Mouse (Mus musculus) hindbrain, postnatal 0 days (tissue): ENCODE measurements at regions not wholly inside any gene's neighbourhood (a gene's known extent, or its start where the extent isn't known, plus 50 kb on each side); places are given as distances from the start of the nearest gene placed in this dataset.

Source experiments
- ATAC-seq: fragments of 200-750 bp; cut with Nextera tagmentation; 2 replicates; pipeline ENCODE4 v1.8.0; 2017; ENCODE audit warnings: mild to moderate bottlenecking, moderate TSS enrichment, moderate library complexity
- DNase-seq: peaks from one replicate; pipeline ENCODE4 v3.0.0-alpha.2; 2015; ENCODE audit warnings: low spot score
- H3K27ac ChIP-seq: fragments of 300-500 bp; sonication (generic); 2 replicates; pipeline ENCODE4 v1.5.1; 2014; ENCODE audit warnings: mild to moderate bottlenecking
- H3K27me3 ChIP-seq: fragments of 300-500 bp; sonication (generic); 2 replicates; pipeline ENCODE4 v1.6.1; 2014; ENCODE audit warnings: low read length, mixed read lengths; ENCODE audit not compliant: insufficient read depth
- H3K36me3 ChIP-seq: fragments of 300-500 bp; sonication (generic); 2 replicates; pipeline ENCODE4 v1.6.1; 2014; ENCODE audit warnings: low read length, mixed read lengths; ENCODE audit not compliant: insufficient read depth
- H3K4me1 ChIP-seq: fragments of 300-500 bp; sonication (generic); 2 replicates; pipeline ENCODE4 v1.6.1; 2014; ENCODE audit warnings: antibody characterized with exemption, low read length, mixed read lengths; ENCODE audit not compliant: insufficient read depth
- H3K4me2 ChIP-seq: fragments of 300-500 bp; sonication (generic); 2 replicates; pipeline ENCODE4 v1.6.1; 2014; ENCODE audit warnings: low read depth, mild to moderate bottlenecking, low read length, moderate library complexity, mixed read lengths
- H3K4me3 ChIP-seq: fragments of 300-500 bp; sonication (generic); 2 replicates; pipeline ENCODE4 v1.5.1; 2014; ENCODE audit warnings: low read length
- H3K9ac ChIP-seq: fragments of 300-500 bp; sonication (generic); replicated peaks from 2 replicates; pipeline ENCODE4 v1.6.1; 2014; ENCODE audit warnings: mild to moderate bottlenecking, low read length, moderate library complexity, mixed read lengths
- H3K9me3 ChIP-seq: fragments of 300-500 bp; sonication (generic); 2 replicates; pipeline ENCODE4 v1.6.1; 2016; ENCODE audit warnings: low read length, mixed read lengths
- CTCF ChIP-seq: IDR thresholded peaks from 2 replicates; pipeline ENCODE4 v1.5.1; 2016; ENCODE audit warnings: antibody characterized with exemption, control low read depth, low read depth
- WGBS: fragments of 180-500 bp; shearing (Covaris S2); extraction: QIAGEN DNeasy Blood & Tissue Kit; methylation state at CpG from one replicate; pipeline ENCODE4 v1.1.7; 2014; 5-methylcytosine and 5-hydroxymethylcytosine counted together

DNA sequence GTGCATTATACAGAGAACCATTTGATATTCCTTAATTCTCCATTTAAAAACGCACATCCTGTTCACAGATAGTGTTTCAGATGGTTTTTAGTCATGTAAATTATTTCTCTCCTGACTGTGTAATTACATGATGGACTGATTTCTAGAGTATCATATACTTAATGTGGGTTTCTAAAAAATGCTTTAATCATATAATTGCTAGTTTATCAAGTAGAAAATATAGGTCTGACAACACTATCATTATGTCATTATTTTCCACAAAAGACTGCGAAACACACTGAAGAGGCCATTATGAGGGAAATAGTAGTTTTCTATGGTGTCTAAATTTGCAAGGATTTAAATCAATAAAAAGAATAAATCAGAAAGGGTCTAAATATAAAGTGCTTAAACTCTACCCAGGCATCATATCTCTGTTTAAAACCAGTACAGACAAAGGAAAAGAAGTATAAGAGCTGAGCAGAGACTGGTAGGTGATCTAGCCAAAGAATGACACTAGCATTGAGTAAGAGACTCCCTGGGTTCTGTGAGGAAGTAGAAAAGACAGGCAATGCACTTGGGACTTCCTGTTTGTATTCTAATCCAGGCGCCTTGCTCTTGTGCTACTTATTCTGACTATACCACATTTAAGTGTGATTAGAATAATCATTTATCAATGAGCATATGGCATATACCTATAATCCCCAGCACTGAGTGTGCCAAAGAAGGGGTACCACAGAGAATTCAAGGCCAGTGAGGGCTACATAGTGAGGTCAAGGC is 127.1 kb downstream of the Ube2e3 start:
- Histone ChIP-seq H3K4me2 (no peak overlapping the region), H3K4me3 (no peak overlapping the region), H3K9me3 (no peaks in the 10 kb centered on the region), H3K27ac (no peak overlapping the region), H3K4me1 (no peaks in the 10 kb centered on the region), H3K9ac (no peak overlapping the region), H3K27me3 (no peaks in the 10 kb centered on the region), H3K36me3 (no peaks in the 10 kb centered on the region)
- TF ChIP-seq CTCF = no peak
- no peak for ATAC-seq
- DNase-seq = no peak
- 80% methylated on average over 3 of the region's 3 CpGs for WGBS

DNA sequence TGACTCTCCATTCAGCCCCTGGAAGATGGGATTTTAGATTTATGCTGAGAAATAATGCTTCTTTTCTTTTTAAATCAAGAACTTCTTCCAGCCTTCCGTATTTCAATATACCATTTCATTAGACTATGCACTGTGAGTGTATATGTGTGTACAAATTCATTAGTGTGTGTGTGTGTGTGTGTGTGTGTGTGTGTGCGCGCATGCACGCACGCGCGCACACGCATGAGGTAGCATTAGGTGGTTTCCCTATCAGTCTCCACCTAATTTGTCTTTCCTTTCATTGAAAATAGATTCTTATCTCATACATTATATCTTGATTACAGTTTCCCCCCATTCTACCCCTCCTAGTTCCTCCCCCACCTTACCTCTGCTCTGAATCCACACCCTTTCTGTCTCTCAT is 130.7 kb downstream of the Ube2e3 start:
- H3K4me2 ChIP-seq = no peak overlapping the region
- WGBS = 95% methylated on average over 8 of the region's 8 CpGs
- TF ChIP-seq CTCF = no peak
- no peak overlapping the region for H3K27ac ChIP-seq
- H3K27me3 ChIP-seq = no peaks in the 10 kb centered on the region
- H3K9ac ChIP-seq = no peak overlapping the region
- no peaks in the 10 kb centered on the region for H3K36me3 ChIP-seq
- DNase-seq (no peak), ATAC-seq (no peak)
- H3K9me3 ChIP-seq = no peaks in the 10 kb centered on the region
- H3K4me1 ChIP-seq = no peaks in the 10 kb centered on the region
- H3K4me3 ChIP-seq = no peak overlapping the region

DNA sequence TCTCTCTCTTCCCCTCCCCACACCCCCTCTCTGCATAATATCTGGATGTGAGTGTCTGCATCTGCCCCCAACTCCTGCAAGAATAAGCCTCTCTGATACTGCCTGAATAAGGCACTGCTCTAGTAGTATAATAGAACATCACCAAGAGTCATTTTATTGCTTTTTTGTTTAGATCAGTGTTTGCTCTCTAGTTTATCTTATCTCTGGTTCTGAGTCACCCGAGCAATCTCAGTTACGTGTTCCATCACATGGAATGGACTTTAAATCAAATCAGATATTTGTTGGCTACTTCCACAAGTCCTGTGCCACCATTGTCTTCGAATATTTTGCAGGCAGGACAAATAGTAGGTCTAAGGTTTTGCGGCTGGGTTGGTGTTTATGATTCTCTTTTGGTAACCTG is 131.5 kb downstream of the Ube2e3 start:
- WGBS = 92% methylated on average over 4 of the region's 4 CpGs
- TF ChIP-seq CTCF = no peak

DNA sequence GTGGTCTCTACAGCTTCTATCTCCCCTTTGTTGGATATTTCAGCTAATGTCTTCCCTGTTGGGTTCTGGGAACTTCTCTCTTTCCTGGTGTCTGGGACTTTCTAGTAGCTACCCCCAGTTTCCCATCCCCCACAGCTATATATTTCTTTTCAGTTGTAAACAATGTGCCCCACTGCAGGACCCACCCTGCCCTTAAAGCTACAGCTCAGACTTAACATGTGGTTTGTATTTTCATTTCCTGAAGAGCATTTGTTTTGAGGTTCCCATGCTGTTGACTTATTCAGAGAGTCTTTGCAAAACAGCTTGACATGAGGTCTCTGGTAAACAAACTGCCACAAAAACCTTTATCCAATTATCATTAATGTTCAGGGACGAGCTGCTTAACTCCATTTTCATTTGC is 136.9 kb downstream of the Ube2e3 start:
- Histone ChIP-seq H3K9ac (no peak overlapping the region), H3K36me3 (no peaks in the 10 kb centered on the region), H3K4me1 (no peaks in the 10 kb centered on the region), H3K9me3 (no peaks in the 10 kb centered on the region), H3K27me3 (no peaks in the 10 kb centered on the region), H3K4me3 (no peak overlapping the region), H3K4me2 (no peak overlapping the region), H3K27ac (no peak overlapping the region)
- ATAC-seq (no peak), DNase-seq (no peak)
- TF ChIP-seq CTCF = no peak
- WGBS = 56% methylated on average over 1 of the region's 1 CpGs

More for the DNA sequence above, 131.5 kb downstream of the Ube2e3 start:
- no peak for DNase-seq
- H3K9ac ChIP-seq = no peak overlapping the region
- H3K36me3 ChIP-seq = no peaks in the 10 kb centered on the region
- H3K4me1 ChIP-seq = no peaks in the 10 kb centered on the region
- no peak overlapping the region for H3K4me3 ChIP-seq
- ATAC-seq = no peak
- no peaks in the 10 kb centered on the region for H3K9me3 ChIP-seq
- H3K27ac ChIP-seq = no peak overlapping the region
- no peaks in the 10 kb centered on the region for H3K27me3 ChIP-seq
- H3K4me2 ChIP-seq = no peak overlapping the region

DNA sequence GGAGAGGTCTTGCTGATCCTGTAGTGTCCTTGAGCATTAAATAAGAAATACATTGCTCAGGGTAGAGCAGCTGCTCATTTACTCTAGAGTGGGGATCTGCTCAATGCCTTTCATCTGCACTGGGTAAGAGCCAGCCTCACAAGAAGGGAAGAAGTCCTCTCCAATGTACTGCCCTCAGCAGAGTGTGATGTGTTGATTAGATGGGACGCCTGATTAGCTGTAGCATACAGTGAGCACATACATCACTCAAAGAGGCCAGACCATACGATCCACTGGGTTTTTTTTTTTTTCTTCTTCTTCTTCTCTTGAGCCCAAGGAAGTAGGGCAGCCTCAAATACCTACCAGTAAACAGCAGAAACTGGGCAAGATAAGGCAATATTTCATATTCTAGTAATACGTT is 140.7 kb downstream of the Ube2e3 start:
- Histone ChIP-seq H3K36me3 (no peaks in the 10 kb centered on the region), H3K27me3 (no peaks in the 10 kb centered on the region), H3K9me3 (no peaks in the 10 kb centered on the region), H3K4me3 (no peak overlapping the region), H3K27ac (no peak overlapping the region), H3K9ac (no peak overlapping the region), H3K4me2 (no peak overlapping the region), H3K4me1 (no peaks in the 10 kb centered on the region)
- DNase-seq = no peak
- ATAC-seq = no peak
- TF ChIP-seq CTCF = no peak
- WGBS = 89% methylated on average over 3 of the region's 3 CpGs

DNA sequence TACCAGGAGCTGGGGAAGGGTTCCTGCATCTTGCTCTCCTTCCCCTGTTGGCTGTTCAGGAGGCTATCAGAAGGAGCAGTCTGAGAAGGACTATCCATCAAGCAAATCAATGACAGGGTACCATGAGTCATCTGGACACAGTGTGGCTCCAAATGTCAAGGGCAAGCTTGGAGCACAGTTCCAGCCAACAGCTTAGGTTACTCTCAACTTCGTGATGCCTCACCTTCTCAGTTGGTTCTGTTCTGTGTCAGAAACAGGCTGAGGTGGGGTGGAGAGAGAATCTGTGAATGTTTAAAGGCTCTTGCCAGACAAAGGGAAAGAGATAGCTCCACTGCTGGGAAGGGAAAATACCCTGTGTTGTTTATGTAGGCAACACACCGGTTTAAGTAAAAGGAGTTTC is 141.9 kb downstream of the Ube2e3 start:
- TF ChIP-seq CTCF = no peak
- WGBS = 55% methylated on average over 2 of the region's 2 CpGs
- ATAC-seq (no peak), DNase-seq (no peak)
- Histone ChIP-seq H3K36me3 (no peaks in the 10 kb centered on the region), H3K4me3 (no peak overlapping the region), H3K9me3 (0 out of 2 replicates have a peak, but pooled peaks cover 3% of the 10 kb centered on the region), H3K27ac (no peak overlapping the region), H3K4me2 (no peak overlapping the region), H3K27me3 (no peaks in the 10 kb centered on the region), H3K9ac (no peak overlapping the region), H3K4me1 (no peaks in the 10 kb centered on the region)

DNA sequence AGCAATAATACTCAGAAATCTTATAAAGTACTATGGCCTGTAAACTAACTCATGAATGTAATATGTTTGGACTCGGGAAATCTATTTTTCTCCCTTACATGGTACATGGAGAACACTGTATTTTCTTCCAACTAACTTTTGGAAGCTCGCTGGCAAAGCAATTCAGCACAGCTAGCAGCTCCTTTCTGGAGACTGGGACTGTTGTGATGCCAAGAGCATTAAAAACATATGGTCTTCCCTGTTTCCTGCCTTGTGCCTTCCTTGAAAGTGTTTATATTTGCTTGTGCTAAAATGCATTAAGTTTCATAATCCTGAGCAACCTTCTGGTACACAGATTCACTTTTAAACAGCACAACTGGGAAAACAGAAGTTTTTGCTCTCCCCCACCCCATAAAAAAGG is 142.3 kb downstream of the Ube2e3 start:
- no peak for DNase-seq

More for the DNA sequence above, 142.3 kb downstream of the Ube2e3 start:
- Histone ChIP-seq H3K27me3 (no peaks in the 10 kb centered on the region), H3K4me2 (no peak overlapping the region), H3K9ac (no peak overlapping the region), H3K4me1 (no peaks in the 10 kb centered on the region), H3K27ac (no peak overlapping the region), H3K36me3 (no peaks in the 10 kb centered on the region), H3K9me3 (0 out of 2 replicates have a peak, but pooled peaks cover 3% of the 10 kb centered on the region), H3K4me3 (no peak overlapping the region)
- WGBS = 74% methylated on average over 2 of the region's 2 CpGs
- no peak for TF ChIP-seq CTCF
- no peak for ATAC-seq
